Mouse (Mus musculus): ENCODE measurements around the gene Neo1.

DNA sequence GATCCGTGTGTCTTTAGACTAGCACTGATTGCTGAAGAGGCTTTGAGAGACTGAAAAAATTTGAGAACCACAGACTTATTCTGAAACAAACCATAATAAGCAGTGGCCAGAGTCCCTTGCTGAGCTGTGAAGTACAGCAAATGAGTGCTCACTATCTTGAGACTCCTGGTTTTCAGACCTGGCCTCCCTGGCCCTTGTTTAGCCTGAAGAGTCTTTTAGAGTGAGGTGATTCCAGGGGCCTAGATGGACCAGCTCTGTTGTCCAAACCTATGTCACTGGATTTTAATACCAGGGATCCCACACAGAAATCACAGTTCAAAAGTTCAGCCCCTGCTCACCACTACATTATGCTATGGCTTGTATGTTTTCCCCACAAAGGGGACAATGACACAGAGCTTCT is 156.4 kb downstream of the Neo1 start:
- no peak for TF ChIP-seq CTCF (IDR thresholded peaks at IDR 0.05)
- no peak for TF ChIP-seq EP300 (IDR thresholded peaks at IDR 0.05)
